Mouse (Mus musculus) regulatory T cell (primary cell): ENCODE measurements around the gene Xpr1.

ENCODE experiments used
- in situ Hi-C: fragments of 300-600 bp; cut with MboI, MseI; formaldehyde crosslinking; loops from one replicate; pipeline ENCODE4 v1.15.1; 2025; ENCODE audit warnings: high pct_unique_total_duplicates

Xpr1 gene

GRCm38 (mm10) chr1:155252631-155253121, 164.5 kb downstream of the Xpr1 start:
- in situ Hi-C loops: no loop called here

GRCm38 (mm10) chr1:155251596-155251995, 165.6 kb downstream of the Xpr1 start:
- in situ Hi-C loops: no loop called here

GRCm38 (mm10) chr1:155250531-155251135, 166.6 kb downstream of the Xpr1 start:
- in situ Hi-C loops: no loop called here

- in situ Hi-C loops: no loop called here
Measured at GRCm38 (mm10) chr1:155249896-155250295, 167.3 kb downstream of the Xpr1 start.

- in situ Hi-C loops: no loop called here
Measured at GRCm38 (mm10) chr1:155248041-155248440, 169.2 kb downstream of the Xpr1 start.

GRCm38 (mm10) chr1:155247441-155247840, 169.8 kb downstream of the Xpr1 start:
- in situ Hi-C loops: no loop called here

- in situ Hi-C loops: no loop called here
Measured at GRCm38 (mm10) chr1:155245516-155245915, 171.7 kb downstream of the Xpr1 start.

- in situ Hi-C loops: no loop called here
Measured at GRCm38 (mm10) chr1:155244771-155245211, 172.4 kb downstream of the Xpr1 start.

- in situ Hi-C loops: no loop called here
Measured at GRCm38 (mm10) chr1:155243797-155244770, 173.1 kb downstream of the Xpr1 start, which contains the start of gene BC034090. TSS of gene BC034090 (minus strand) at chr1:155244444.

GRCm38 (mm10) chr1:155242488-155242745, 174.8 kb downstream of the Xpr1 start:
- in situ Hi-C loops: no loop called here

- in situ Hi-C loops: no loop called here
Measured at GRCm38 (mm10) chr1:155241701-155242487, 175.3 kb downstream of the Xpr1 start.

GRCm38 (mm10) chr1:155239962-155240717, 177.1 kb downstream of the Xpr1 start:
- in situ Hi-C loops: no loop called here

- in situ Hi-C loops: no loop called here
Measured at GRCm38 (mm10) chr1:155239169-155239568, 178.0 kb downstream of the Xpr1 start.

GRCm38 (mm10) chr1:155238126-155238525, 179.1 kb downstream of the Xpr1 start:
- in situ Hi-C loops: no loop called here

- in situ Hi-C loops: no loop called here
Measured at GRCm38 (mm10) chr1:155237390-155237789, 179.8 kb downstream of the Xpr1 start.

GRCm38 (mm10) chr1:155236306-155237024, 180.8 kb downstream of the Xpr1 start:
- in situ Hi-C loops: no loop called here

GRCm38 (mm10) chr1:155235641-155236040, 181.6 kb downstream of the Xpr1 start:
- in situ Hi-C loops: no loop called here

GRCm38 (mm10) chr1:155233931-155234607, 183.1 kb downstream of the Xpr1 start:
- in situ Hi-C loops: no loop called here

GRCm38 (mm10) chr1:155233378-155233777, 183.8 kb downstream of the Xpr1 start:
- in situ Hi-C loops: no loop called here

GRCm38 (mm10) chr1:155232786-155233185, 184.4 kb downstream of the Xpr1 start:
- in situ Hi-C loops: no loop called here
